Mouse (Mus musculus) CH12.LX (cell line): ENCODE results near the gene Txndc11. TPM values are rescaled to one million over a fixed set of nuclear protein-coding genes. Genes with fewer than 3 reads are reported as not detected.
A peak's percentile ranks its signal among the peaks of the same experiment; 100 is the strongest.

Source experiments
- DNase-seq: peaks from one replicate; pipeline ENCODE4 v3.0.0-alpha.2; 2013; ENCODE audit errors: extremely low read depth
- H3K27ac ChIP-seq: 2 replicates; pipeline ENCODE4 v1.5.1; 2012; ENCODE audit warnings: low read depth, mild to moderate bottlenecking, control low read depth, moderate library complexity; ENCODE audit not compliant: insufficient read depth
- H3K27me3 ChIP-seq: replicated peaks from 2 replicates; pipeline ENCODE3; 2012; ENCODE audit warnings: inconsistent platforms
- H3K36me3 ChIP-seq, 2 experiments: replicated peaks in 1 of 2; 2 replicates each; pipeline versions ENCODE3 to v1.6.1; 2012; ENCODE audit warnings: inconsistent platforms in 1 of 2, low read length in 1 of 2, mild to moderate bottlenecking in 1 of 2, mixed read lengths in 1 of 2, moderate library complexity in 1 of 2; ENCODE audit not compliant: control insufficient read depth in 1 of 2, insufficient read depth in 1 of 2
- H3K4me1 ChIP-seq, 2 experiments: 2 replicates each; pipeline ENCODE4 v1.6.1; 2012; ENCODE audit warnings: inconsistent platforms in 1 of 2, moderate library complexity in 1 of 2; ENCODE audit not compliant: insufficient read depth in 2 of 2, control insufficient read depth in 1 of 2
- H3K4me2 ChIP-seq: 2 replicates; pipeline ENCODE4 v1.6.1; 2012; ENCODE audit warnings: low read depth, mild to moderate bottlenecking, control low read depth; ENCODE audit not compliant: poor library complexity, insufficient read depth, severe bottlenecking
- H3K4me3 ChIP-seq, 3 experiments: fragments of 150-350 bp in 1 of 3; sonication (generic) in 1 of 3; replicated peaks in 1 of 3; 2 replicates each; pipeline versions ENCODE3 to v1.5.1; 2011 to 2012; ENCODE audit warnings: low read depth in 2 of 3, low read length in 2 of 3, mild to moderate bottlenecking in 2 of 3, moderate library complexity in 2 of 3, control low read depth in 1 of 3, improper control_type of control experiment in 1 of 3, inconsistent platforms in 1 of 3, mixed read lengths in 1 of 3; ENCODE audit not compliant: poor library complexity in 1 of 3
- H3K79me2 ChIP-seq: replicated peaks from 2 replicates; pipeline ENCODE4 v1.6.1; 2012; ENCODE audit warnings: mild to moderate bottlenecking, moderate library complexity; ENCODE audit not compliant: control insufficient read depth, poor library complexity, insufficient read depth, severe bottlenecking; ENCODE audit errors: extremely low read depth
- H3K9ac ChIP-seq: 2 replicates; pipeline ENCODE4 v1.6.1; 2012; ENCODE audit warnings: low read depth, mild to moderate bottlenecking, control low read depth, moderate library complexity; ENCODE audit not compliant: insufficient read depth
- H3K9me3 ChIP-seq: replicated peaks from 2 replicates; pipeline ENCODE3; 2012; ENCODE audit warnings: low read length, inconsistent platforms, mixed read lengths
- BHLHE40 ChIP-seq: IDR thresholded peaks from 2 replicates; pipeline ENCODE4 v1.6.1; 2011; ENCODE audit warnings: mild to moderate bottlenecking, low read depth, low read length, improper control_type of control experiment
- CHD1 ChIP-seq: IDR thresholded peaks from 2 replicates; pipeline ENCODE4 v1.6.1; 2012; ENCODE audit warnings: low read depth, low read length, improper control_type of control experiment, inconsistent platforms
- CHD2 ChIP-seq: IDR thresholded peaks from 2 replicates; pipeline ENCODE4 v1.6.1; 2011; ENCODE audit warnings: low read length, improper control_type of control experiment
- CTCF ChIP-seq, 2 experiments: IDR thresholded peaks in 1 of 2; conservative IDR thresholded peaks in 1 of 2; 2 replicates each; pipeline ENCODE4 v1.5.1; 2011 to 2012; ENCODE audit warnings: low read depth in 2 of 2, low read length in 2 of 2, improper control_type of control experiment in 1 of 2, inconsistent platforms in 1 of 2, mild to moderate bottlenecking in 1 of 2, moderate library complexity in 1 of 2
- E2F4 ChIP-seq: IDR thresholded peaks from 2 replicates; pipeline ENCODE4 v1.6.1; 2011; ENCODE audit warnings: low read depth, low read length, improper control_type of control experiment; ENCODE audit not compliant: insufficient replicate concordance
- ELF1 ChIP-seq: IDR thresholded peaks from 2 replicates; pipeline ENCODE4 v1.6.1; 2014; ENCODE audit warnings: low read depth, mild to moderate bottlenecking, inconsistent platforms, low read length, improper control_type of control experiment
- EP300 ChIP-seq: IDR thresholded peaks from 2 replicates; pipeline ENCODE4 v1.6.1; 2011; ENCODE audit warnings: low read length, improper control_type of control experiment
- ETS1 ChIP-seq: conservative IDR thresholded peaks from 2 replicates; pipeline ENCODE4 v1.6.1; 2012; ENCODE audit warnings: low read depth, mild to moderate bottlenecking, inconsistent platforms, low read length, improper control_type of control experiment, moderate library complexity
- GABPA ChIP-seq: IDR thresholded peaks from 2 replicates; pipeline ENCODE4 v1.6.1; 2012; ENCODE audit warnings: low read depth, low read length, improper control_type of control experiment, inconsistent platforms; ENCODE audit not compliant: insufficient replicate concordance
- HCFC1 ChIP-seq: IDR thresholded peaks from 2 replicates; pipeline ENCODE4 v1.6.1; 2012; ENCODE audit warnings: low read depth, mild to moderate bottlenecking, inconsistent platforms, low read length, improper control_type of control experiment
- IRF4 ChIP-seq: IDR thresholded peaks from 2 replicates; pipeline ENCODE4 v1.6.1; 2014; ENCODE audit warnings: low read depth, mild to moderate bottlenecking, inconsistent platforms, low read length, improper control_type of control experiment
- JUN ChIP-seq: IDR thresholded peaks from 2 replicates; pipeline ENCODE4 v1.6.1; 2011; ENCODE audit warnings: low read depth, mild to moderate bottlenecking, low read length, improper control_type of control experiment, moderate library complexity; ENCODE audit not compliant: insufficient read depth
- JUND ChIP-seq: conservative IDR thresholded peaks from 2 replicates; pipeline ENCODE4 v1.6.1; 2011; ENCODE audit warnings: low read depth, low read length, improper control_type of control experiment
- KAT2A ChIP-seq: IDR thresholded peaks from 2 replicates; pipeline ENCODE4 v1.6.1; 2012; ENCODE audit warnings: low read length, improper control_type of control experiment, inconsistent platforms; ENCODE audit not compliant: insufficient replicate concordance
- MAX ChIP-seq: IDR thresholded peaks from 2 replicates; pipeline ENCODE4 v1.6.1; 2011; ENCODE audit warnings: low read length, improper control_type of control experiment
- MAZ ChIP-seq: IDR thresholded peaks from 2 replicates; pipeline ENCODE4 v1.6.1; 2012; ENCODE audit warnings: low read depth, mild to moderate bottlenecking, inconsistent platforms, low read length, improper control_type of control experiment, moderate library complexity
- MEF2A ChIP-seq: IDR thresholded peaks from 2 replicates; pipeline ENCODE4 v1.6.1; 2014; ENCODE audit warnings: low read depth, mild to moderate bottlenecking, inconsistent platforms, low read length, improper control_type of control experiment, borderline replicate concordance
- MXI1 ChIP-seq: IDR thresholded peaks from 2 replicates; pipeline ENCODE4 v1.6.1; 2011; ENCODE audit warnings: mild to moderate bottlenecking, low read depth, low read length, improper control_type of control experiment
- MYC ChIP-seq: IDR thresholded peaks from 2 replicates; pipeline ENCODE4 v1.6.1; 2011; ENCODE audit warnings: low read depth, mild to moderate bottlenecking, improper control_type of control experiment, low read length
- NELFE ChIP-seq: IDR thresholded peaks from 2 replicates; pipeline ENCODE4 v1.6.1; 2011; ENCODE audit warnings: low read depth, low read length, improper control_type of control experiment
- NRF1 ChIP-seq: IDR thresholded peaks from 2 replicates; pipeline ENCODE4 v1.6.1; 2014; ENCODE audit warnings: low read depth, mild to moderate bottlenecking, inconsistent platforms, low read length, improper control_type of control experiment, moderate library complexity
- POLR2A ChIP-seq: IDR thresholded peaks from 2 replicates; pipeline ENCODE4 v1.6.1; 2011; ENCODE audit warnings: low read depth, mild to moderate bottlenecking, improper control_type of control experiment, low read length
- POLR2AphosphoS2 ChIP-seq: IDR thresholded peaks from 2 replicates; pipeline ENCODE4 v1.6.1; 2011; ENCODE audit warnings: low read depth, low read length, improper control_type of control experiment
- RAD21 ChIP-seq: IDR thresholded peaks from 2 replicates; pipeline ENCODE4 v1.6.1; 2011; ENCODE audit warnings: low read depth, mild to moderate bottlenecking, low read length, improper control_type of control experiment, moderate library complexity
- RCOR1 ChIP-seq: conservative IDR thresholded peaks from 2 replicates; pipeline ENCODE4 v1.6.1; 2012; ENCODE audit warnings: low read depth, mild to moderate bottlenecking, inconsistent platforms, low read length, improper control_type of control experiment
- SIN3A ChIP-seq: IDR thresholded peaks from 2 replicates; pipeline ENCODE4 v1.6.1; 2012; ENCODE audit warnings: low read length, improper control_type of control experiment, inconsistent platforms
- SMC3 ChIP-seq: IDR thresholded peaks from 2 replicates; pipeline ENCODE4 v1.6.1; 2011; ENCODE audit warnings: low read depth, low read length, improper control_type of control experiment
- TBP ChIP-seq: conservative IDR thresholded peaks from 2 replicates; pipeline ENCODE4 v1.6.1; 2011; ENCODE audit warnings: low read depth, low read length, improper control_type of control experiment
- TCF12 ChIP-seq: IDR thresholded peaks from 2 replicates; pipeline ENCODE4 v1.6.1; 2014; ENCODE audit warnings: low read depth, mild to moderate bottlenecking, inconsistent platforms, low read length, improper control_type of control experiment
- UBTF ChIP-seq: IDR thresholded peaks from 2 replicates; pipeline ENCODE4 v1.6.1; 2012; ENCODE audit warnings: low read depth, mild to moderate bottlenecking, inconsistent platforms, low read length, improper control_type of control experiment, moderate library complexity
- USF1 ChIP-seq: IDR thresholded peaks from 2 replicates; pipeline ENCODE4 v1.6.1; 2014; ENCODE audit warnings: low read depth, mild to moderate bottlenecking, inconsistent platforms, low read length, improper control_type of control experiment
- USF2 ChIP-seq: conservative IDR thresholded peaks from 2 replicates; pipeline ENCODE4 v1.6.1; 2011; ENCODE audit warnings: low read depth, low read length, improper control_type of control experiment
- ZC3H11A ChIP-seq: IDR thresholded peaks from 2 replicates; pipeline ENCODE4 v1.6.1; 2012; ENCODE audit warnings: low read depth, mild to moderate bottlenecking, inconsistent platforms, low read length, improper control_type of control experiment
- ZMIZ1 ChIP-seq: IDR thresholded peaks from 2 replicates; pipeline ENCODE4 v1.6.1; 2012; ENCODE audit warnings: low read depth, mild to moderate bottlenecking, inconsistent platforms, low read length, improper control_type of control experiment
- dilution Hi-C: fragments of 300-500 bp; cut with MboI; formaldehyde crosslinking; loops from 2 replicates; pipeline ENCODE4 v1.14.3; 2020; ENCODE audit warnings: low sequenced_read_pairs; ENCODE audit not compliant: extremely low pct_unique_long_range_greater_than_20kb, extremely low pct_ligation_motif_present
- in situ Hi-C: fragments of 300-500 bp; cut with MboI; formaldehyde crosslinking; loops from 3 replicates; pipeline ENCODE4 v1.14.3; 2019; ENCODE audit warnings: low sequenced_read_pairs, low pct_ligation_motif_present, low pct_unique_long_range_greater_than_20kb, mixed read lengths
- polyA plus RNA-seq: library from polyadenylated mRNA; unstranded; fragments of >175 nt; gene quantifications from 2 replicates; pipeline ENCODE4 v1.2.1, GENCODE M21; 2012; ENCODE audit warnings: low read depth; ENCODE audit not compliant: insufficient read length
- total RNA-seq, 2 experiments: library from RNA; depleted of rRNA; stranded (reverse); fragments of 300-350 nt in 1 of 2; fragments of >200 nt in 1 of 2; gene quantifications; 2 replicates each; pipeline ENCODE4 v1.2.3; 2012 to 2014

Txndc11 gene
- total and polyA plus RNA-seq, 3 experiments, result 40.6 to 63.2 (median 51.3) TPM

- DNase-seq, result peak; percentile 89
- peak within 1 kb of the TSS; percentile 83 for H3K27ac ChIP-seq
- H3K27me3 ChIP-seq, result no peaks in the 10 kb centered on the region
- dilution Hi-C loops (no loop called here), in situ Hi-C loops (no loop called here)
- peak within 1 kb of the TSS; percentile 93 for H3K9ac ChIP-seq
- H3K36me3 ChIP-seq, result peaks cover 3 to 23% of the 10 kb centered on the region in 2 experiments
- H3K4me1 ChIP-seq, result peaks cover 6 to 48% of the 10 kb centered on the region in 2 experiments; a peak in 3 of 4 replicates
- peak within 1 kb of the TSS; percentile 89 to 97 (median 92) for H3K4me3 ChIP-seq
- peaks cover 44% of the 10 kb centered on the region for H3K79me2 ChIP-seq
- H3K9me3 ChIP-seq, result peaks cover 9% of the 10 kb centered on the region
- TF ChIP-seq MAZ, result no peak
- TF ChIP-seq UBTF, result peak; percentile 93
- TF ChIP-seq KAT2A, result peak; percentile 66; the same call in 1 of the 2 replicates
- peak; percentile 14; the same call in 1 of the 2 replicates for TF ChIP-seq RAD21
- no peak for TF ChIP-seq JUN
- TF ChIP-seq BHLHE40, result no peak
- peak; percentile 15; the same call in 1 of the 2 replicates for TF ChIP-seq MAX
- TF ChIP-seq POLR2A, result peak; percentile 92
- no peak for TF ChIP-seq USF2
- peak; percentile 54; the same call in 1 of the 2 replicates for TF ChIP-seq MEF2A
- peak; percentile 74; the same call in 1 of the 2 replicates for TF ChIP-seq POLR2AphosphoS2
- TF ChIP-seq IRF4, result peak; percentile 73
- TF ChIP-seq MYC, result no peak
- TF ChIP-seq TBP, result peak; percentile 86
- no peak for TF ChIP-seq USF1
- TF ChIP-seq TCF12, result peak; percentile 93
- peak; percentile 13; the same call in 1 of the 2 replicates for TF ChIP-seq MXI1
- TF ChIP-seq ZMIZ1, result peak; percentile 82
- TF ChIP-seq NRF1, result peak; percentile 43
- TF ChIP-seq ETS1, result no peak; the same call in none of the 2 replicates
- no peak for TF ChIP-seq JUND
- TF ChIP-seq ZC3H11A, result no peak
- no peak; the same call in 1 of the 2 replicates for TF ChIP-seq CHD2
- TF ChIP-seq HCFC1, result peak; percentile 65
- TF ChIP-seq E2F4, result no peak
- TF ChIP-seq CTCF (conservative IDR thresholded peaks at IDR 0.05 in 1 of 2, IDR thresholded peaks at IDR 0.05 in 1 of 2; ENCODE audit: low read depth in 2 of 2, low read length in 2 of 2), result peak in 1 of 2 experiments; percentile 91; a peak in 2 of 4 replicates
- TF ChIP-seq EP300, result no peak; the same call in 1 of the 2 replicates
- TF ChIP-seq GABPA, result peak; percentile 39; the same call in 1 of the 2 replicates
- TF ChIP-seq SMC3, result peak; percentile 32; the same call in 1 of the 2 replicates
- TF ChIP-seq CHD1, result peak; percentile 15; the same call in 1 of the 2 replicates
- TF ChIP-seq RCOR1, result no peak
- peak; percentile 93 for TF ChIP-seq NELFE
- peak; percentile 95 for TF ChIP-seq ELF1
- peak; percentile 22 for TF ChIP-seq SIN3A
- peak within 1 kb of the TSS; percentile 99 for H3K4me2 ChIP-seq
Observed at GRCm38 (mm10) chr16:11176208-11176883, 41.9 kb upstream of the Txndc11 start, which contains the start of gene Zc3h7a. TSS of gene Zc3h7a (minus strand) at chr16:11176393.
